Mouse (Mus musculus) right cerebral cortex, adult 2 months (tissue): ENCODE data around the gene Unc13d.
A peak's percentile ranks its signal among the peaks of the same experiment; 100 is the strongest.
"Not testable (repeated sequence)": the region's sequence is repeated elsewhere in the genome, so short reads cannot be mapped to it uniquely, and the experiment has no call there.

Experiments used
- DNase-seq, 2 experiments: peaks; one replicate each; pipeline ENCODE4 v3.0.0; 2021 to 2022; ENCODE audit warnings: low spot score in 2 of 2

Gene Unc13d

GRCm38 (mm10) chr11:116022256-116022780, 55.4 kb downstream of the Unc13d start:
- DNase-seq, result no peak

- no peak for DNase-seq
Measured at GRCm38 (mm10) chr11:116021328-116022220, 56.2 kb downstream of the Unc13d start.

- DNase-seq, result no peak
Measured at GRCm38 (mm10) chr11:116020519-116020922, 57.2 kb downstream of the Unc13d start.

- DNase-seq, result no peak
Measured at GRCm38 (mm10) chr11:116019976-116020411, 57.8 kb downstream of the Unc13d start.

- DNase-seq, result no peak
Measured at GRCm38 (mm10) chr11:116019360-116019791, 58.4 kb downstream of the Unc13d start.

GRCm38 (mm10) chr11:116018867-116019266, 58.9 kb downstream of the Unc13d start:
- not testable (repeated sequence) for DNase-seq

GRCm38 (mm10) chr11:116018106-116018505, 59.7 kb downstream of the Unc13d start:
- peak in 1 of 2 experiments; percentile 24 for DNase-seq

GRCm38 (mm10) chr11:116014821-116015220, 62.9 kb downstream of the Unc13d start:
- no peak for DNase-seq

- peak; percentile 77 to 85 for DNase-seq
Measured at GRCm38 (mm10) chr11:116012262-116012947, 65.4 kb downstream of the Unc13d start, which contains the start of gene Galk1. Galk1 (minus strand) TSS chr11:116012719.
